Mouse (Mus musculus) bone marrow macrophage, adult 2 months (primary cell): ENCODE data around the gene 4921517D22Rik.

ENCODE experiments used
- CTCF ChIP-seq: IDR thresholded peaks from 2 replicates; pipeline ENCODE4 v1.5.1; 2012; ENCODE audit warnings: low read depth, mild to moderate bottlenecking, low read length, moderate library complexity
- POLR2A ChIP-seq: IDR thresholded peaks from 2 replicates; pipeline ENCODE4 v1.6.1; 2012; ENCODE audit warnings: mild to moderate bottlenecking, low read depth, low read length, borderline replicate concordance

- no peak for TF ChIP-seq CTCF
- no peak for TF ChIP-seq POLR2A
These were observed 45.3 kb downstream of the 4921517D22Rik start for GRCm38 (mm10) chr13:59648598-59648997.
